Mouse (Mus musculus): ENCODE measurements around the gene Pdx1. TPM values are rescaled to one million over a fixed set of nuclear protein-coding genes. Genes with fewer than 3 reads are reported as not detected.

Pdx1 gene
- total and polyA plus RNA-seq, 3 experiments: not detected

DNA sequence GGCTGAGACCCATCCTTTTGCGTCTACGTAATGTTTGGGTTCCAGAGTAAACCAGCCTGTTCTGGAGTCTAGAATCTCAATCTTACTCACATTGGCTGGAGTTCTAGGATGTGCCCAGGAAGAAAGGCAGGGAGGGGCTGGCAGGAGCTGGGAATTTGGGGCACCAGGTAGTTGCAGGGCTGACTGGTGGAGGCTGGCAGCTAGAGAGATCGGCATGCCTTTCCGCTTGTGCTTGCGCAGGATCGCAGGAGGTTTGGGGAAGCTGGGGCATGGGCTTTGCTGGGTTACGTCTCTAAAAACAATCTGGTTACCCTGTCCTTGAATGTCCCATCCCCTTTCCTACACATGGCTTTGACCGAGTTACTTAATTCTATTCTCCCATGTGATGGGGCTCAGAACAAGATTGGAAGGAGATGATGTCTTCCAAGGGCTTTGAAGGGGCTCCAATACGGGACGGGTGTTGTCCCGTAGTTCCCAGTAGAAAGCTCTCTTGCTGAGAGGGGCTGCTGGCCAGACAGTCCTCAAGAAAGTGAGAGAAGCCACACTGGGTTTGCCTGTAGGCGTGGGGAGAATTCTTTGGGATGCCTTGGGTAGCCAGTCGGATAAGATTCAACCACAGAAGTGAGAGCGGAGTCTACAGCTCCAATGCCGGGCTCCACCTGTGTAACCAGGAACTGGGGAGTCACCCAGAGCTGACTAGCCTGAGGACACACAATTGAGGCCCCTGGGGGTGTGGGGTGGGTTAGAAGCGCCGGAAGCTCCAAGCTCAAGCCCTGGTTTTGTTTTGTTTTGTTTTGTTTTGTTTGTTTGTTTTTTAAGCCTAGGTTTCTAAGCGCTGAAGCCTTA is 7.2 kb downstream of the Pdx1 start:
- H3K4me1 ChIP-seq (ENCODE audit: insufficient read depth, low read depth, low read length): no peaks in the 10 kb centered on the region
- H3K9me3 ChIP-seq (replicated peaks): no peaks in the 10 kb centered on the region
- H3K27me3 ChIP-seq (ENCODE audit: insufficient read depth, low read length): peaks cover 22% of the 10 kb centered on the region
- no peak overlapping the region for H3K4me3 ChIP-seq (ENCODE audit: low read depth, low read length)
- TF ChIP-seq TAL1 (conservative IDR thresholded peaks at IDR 0.05; ENCODE audit: low read depth, low read length): no peak
- no peak for TF ChIP-seq GATA1 (IDR thresholded peaks at IDR 0.05; ENCODE audit: borderline replicate concordance, low read length)
- TF ChIP-seq GATA2 (IDR thresholded peaks at IDR 0.05; ENCODE audit: borderline replicate concordance, low read depth, low read length): no peak
- no peak for TF ChIP-seq POLR2AphosphoS5 (IDR thresholded peaks at IDR 0.05; ENCODE audit: insufficient replicate concordance, low read depth, low read length)
- no peak for TF ChIP-seq CTCF (IDR thresholded peaks at IDR 0.05; ENCODE audit: low read depth, low read length)
- ATAC-seq (ENCODE audit: extremely low read depth, insufficient number of reproducible peaks, low FRiP score, poor library complexity, severe bottlenecking): no peak
- DNase-seq (ENCODE audit: low spot score): no peak
- no peaks in the 10 kb centered on the region for H3K36me3 ChIP-seq (replicated peaks)

DNA sequence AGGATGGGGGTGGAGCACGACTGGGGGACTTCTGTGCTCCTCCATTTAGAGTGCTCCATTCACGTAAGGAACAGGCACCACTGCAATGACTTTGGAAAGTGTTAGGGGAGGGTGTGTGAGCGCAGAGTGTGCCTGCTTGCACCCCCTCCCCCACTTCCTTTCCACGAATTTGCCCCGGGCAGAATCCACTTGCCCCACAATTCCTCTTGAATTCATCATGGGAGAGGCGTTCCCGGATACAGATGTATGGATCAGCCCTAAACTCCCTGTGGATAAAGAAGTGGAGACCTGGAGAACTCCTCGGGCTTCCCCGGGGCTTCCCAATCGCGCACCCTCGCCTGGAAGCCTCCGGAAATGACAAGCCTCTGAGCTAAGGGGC is 7.8 kb downstream of the Pdx1 start:
- DNase-seq (ENCODE audit: low spot score) (no peak), ATAC-seq (ENCODE audit: extremely low read depth, insufficient number of reproducible peaks, low FRiP score, poor library complexity, severe bottlenecking) (no peak)
- no peaks in the 10 kb centered on the region for H3K9me3 ChIP-seq (replicated peaks)
- no peaks in the 10 kb centered on the region for H3K36me3 ChIP-seq (replicated peaks)
- H3K4me3 ChIP-seq (ENCODE audit: low read depth, low read length): no peak overlapping the region
- TF ChIP-seq CTCF (IDR thresholded peaks at IDR 0.05; ENCODE audit: low read depth, low read length): no peak
- TF ChIP-seq POLR2AphosphoS5 (IDR thresholded peaks at IDR 0.05; ENCODE audit: insufficient replicate concordance, low read depth, low read length): no peak
- no peak for TF ChIP-seq TAL1 (conservative IDR thresholded peaks at IDR 0.05; ENCODE audit: low read depth, low read length)
- TF ChIP-seq GATA1 (IDR thresholded peaks at IDR 0.05; ENCODE audit: borderline replicate concordance, low read length): no peak
- no peak for TF ChIP-seq GATA2 (IDR thresholded peaks at IDR 0.05; ENCODE audit: borderline replicate concordance, low read depth, low read length)
- H3K27me3 ChIP-seq (ENCODE audit: insufficient read depth, low read length): peaks cover 22% of the 10 kb centered on the region
- H3K4me1 ChIP-seq (ENCODE audit: insufficient read depth, low read depth, low read length): no peaks in the 10 kb centered on the region

DNA sequence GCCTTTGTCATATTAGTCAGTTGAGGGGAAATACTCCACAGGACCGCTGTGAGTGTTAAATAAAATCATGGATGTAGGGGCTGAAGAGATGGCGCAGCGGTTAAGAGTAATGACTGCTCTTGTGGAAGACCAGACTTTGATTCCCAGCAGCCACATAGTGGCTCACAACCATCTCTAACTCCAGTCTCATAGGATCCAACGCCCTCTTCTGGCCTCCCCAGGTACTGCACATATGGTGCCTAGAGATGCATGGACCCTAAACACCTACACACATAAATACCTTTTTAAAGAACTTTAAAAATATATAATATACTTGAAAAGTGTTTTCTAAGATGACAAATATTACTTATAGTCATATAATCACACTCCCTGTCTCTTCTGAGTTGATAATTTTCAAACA is 14.6 kb downstream of the Pdx1 start:
- ATAC-seq (ENCODE audit: extremely low read depth, insufficient number of reproducible peaks, low FRiP score, poor library complexity, severe bottlenecking) (no peak), DNase-seq (ENCODE audit: low spot score) (no peak)
- peaks cover 3% of the 10 kb centered on the region; the same call in 1 of the 2 replicates for H3K27me3 ChIP-seq (ENCODE audit: insufficient read depth, low read length)
- no peak overlapping the region for H3K4me3 ChIP-seq (ENCODE audit: low read depth, low read length)
- no peaks in the 10 kb centered on the region for H3K36me3 ChIP-seq (replicated peaks)
- no peaks in the 10 kb centered on the region for H3K9me3 ChIP-seq (replicated peaks)
- H3K4me1 ChIP-seq (ENCODE audit: insufficient read depth, low read depth, low read length): no peaks in the 10 kb centered on the region
- 0 out of 2 replicates have a peak, but pooled peaks have one; percentile 12 for TF ChIP-seq CTCF (IDR thresholded peaks at IDR 0.05; ENCODE audit: low read depth, low read length)
- TF ChIP-seq GATA1 (IDR thresholded peaks at IDR 0.05; ENCODE audit: borderline replicate concordance, low read length): no peak

DNA sequence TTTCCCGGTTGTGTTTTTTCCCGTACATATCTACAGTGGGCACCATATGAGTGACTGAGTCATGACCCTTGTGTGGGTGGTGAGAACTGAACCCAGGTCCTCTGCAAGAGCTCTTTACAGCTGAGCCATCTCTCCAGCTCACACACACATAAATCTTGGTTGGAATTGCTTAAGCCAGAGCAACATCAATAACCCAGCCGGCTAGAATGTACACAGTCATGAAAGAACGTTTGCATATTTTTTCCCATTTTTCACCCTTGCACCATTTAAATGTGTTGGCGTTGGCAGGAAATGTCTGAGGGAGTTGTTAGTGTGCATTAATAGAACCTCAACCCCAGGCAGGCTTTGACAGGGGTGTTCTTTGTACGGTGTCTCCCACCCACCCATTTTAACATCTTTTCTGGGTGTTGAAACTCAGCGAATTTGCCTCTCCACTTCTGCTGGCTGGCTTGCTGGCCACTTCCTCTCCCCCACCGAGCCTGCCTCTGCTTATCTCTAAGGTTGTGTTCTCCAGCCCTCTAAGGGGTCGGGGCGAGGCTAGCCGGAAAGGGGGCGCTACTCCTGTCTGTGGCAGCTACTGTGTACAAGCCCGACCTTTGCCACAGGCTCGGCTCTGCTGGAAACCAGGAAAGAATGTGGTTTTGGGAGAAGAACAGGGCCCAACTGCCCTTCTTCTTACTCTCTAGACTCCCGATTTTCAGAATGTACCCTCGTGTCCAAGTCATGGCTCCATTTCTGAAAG is 22.2 kb downstream of the Pdx1 start:
- no peak for TF ChIP-seq GATA1 (IDR thresholded peaks at IDR 0.05; ENCODE audit: borderline replicate concordance, low read length)
- TF ChIP-seq POLR2AphosphoS5 (IDR thresholded peaks at IDR 0.05; ENCODE audit: insufficient replicate concordance, low read depth, low read length): no peak
- TF ChIP-seq CTCF (IDR thresholded peaks at IDR 0.05; ENCODE audit: low read depth, low read length): no peak
- TF ChIP-seq GATA2 (IDR thresholded peaks at IDR 0.05; ENCODE audit: borderline replicate concordance, low read depth, low read length): no peak
- TF ChIP-seq TAL1 (conservative IDR thresholded peaks at IDR 0.05; ENCODE audit: low read depth, low read length): no peak
- H3K27me3 ChIP-seq (ENCODE audit: insufficient read depth, low read length): peaks cover 17% of the 10 kb centered on the region
- DNase-seq (ENCODE audit: low spot score): no peak
- H3K9me3 ChIP-seq (replicated peaks): no peaks in the 10 kb centered on the region
- no peaks in the 10 kb centered on the region for H3K36me3 ChIP-seq (replicated peaks)
- H3K4me1 ChIP-seq (ENCODE audit: insufficient read depth, low read depth, low read length): no peaks in the 10 kb centered on the region; the same call in 1 of the 2 replicates
- no peak overlapping the region for H3K4me3 ChIP-seq (ENCODE audit: low read depth, low read length)
- no peak for ATAC-seq (ENCODE audit: extremely low read depth, insufficient number of reproducible peaks, low FRiP score, poor library complexity, severe bottlenecking)

DNA sequence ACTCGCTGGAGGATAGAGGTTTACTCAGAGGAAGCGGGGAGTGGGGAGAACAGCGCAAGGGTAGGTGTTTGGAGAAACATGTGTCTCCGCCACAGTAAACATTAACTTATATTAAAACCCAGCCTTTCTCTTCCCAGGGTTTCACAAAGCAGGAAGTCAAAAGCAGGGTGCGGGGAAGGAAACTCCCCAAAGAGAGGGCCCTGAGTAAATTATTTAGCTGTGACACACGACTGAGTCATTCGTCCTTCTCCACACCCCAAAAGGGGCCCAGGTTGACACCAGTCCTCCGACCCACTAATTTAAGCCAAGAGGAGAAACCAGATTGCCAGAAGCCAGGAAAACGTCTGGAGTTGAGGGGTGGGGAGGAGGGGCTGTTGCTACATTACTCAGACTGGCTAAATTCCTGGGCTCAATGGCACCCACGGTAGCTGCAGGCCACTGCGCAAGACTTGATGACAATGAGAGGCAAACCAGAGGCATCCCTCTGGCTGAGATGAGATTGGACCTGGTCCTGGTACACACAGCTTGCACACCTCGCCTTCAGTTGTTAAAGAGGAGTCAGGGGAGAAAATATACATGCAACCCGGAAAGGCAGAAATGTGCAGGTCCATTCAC is 22.9 kb downstream of the Pdx1 start:
- no peak overlapping the region for H3K4me3 ChIP-seq (ENCODE audit: low read depth, low read length)
- H3K27me3 ChIP-seq (ENCODE audit: insufficient read depth, low read length): peaks cover 17% of the 10 kb centered on the region
- TF ChIP-seq GATA1 (IDR thresholded peaks at IDR 0.05; ENCODE audit: borderline replicate concordance, low read length) (no peak), GATA2 (IDR thresholded peaks at IDR 0.05; ENCODE audit: borderline replicate concordance, low read depth, low read length) (no peak)
- DNase-seq (ENCODE audit: low spot score) (no peak), ATAC-seq (ENCODE audit: extremely low read depth, insufficient number of reproducible peaks, low FRiP score, poor library complexity, severe bottlenecking) (no peak)
- H3K9me3 ChIP-seq (replicated peaks): no peaks in the 10 kb centered on the region
- H3K4me1 ChIP-seq (ENCODE audit: insufficient read depth, low read depth, low read length): no peaks in the 10 kb centered on the region; the same call in 1 of the 2 replicates
- H3K36me3 ChIP-seq (replicated peaks): no peaks in the 10 kb centered on the region
